Mouse (Mus musculus) hindbrain, embryonic 11.5 days (tissue): ENCODE results near the gene Foxp4. TPM values are rescaled to one million over a fixed set of nuclear protein-coding genes. Genes with fewer than 3 reads are reported as not detected.

Experiments used
- ATAC-seq: fragments of 200-750 bp; cut with Nextera tagmentation; 2 replicates; pipeline ENCODE4 v1.8.0; 2017; ENCODE audit warnings: mild to moderate bottlenecking, moderate TSS enrichment, moderate library complexity; ENCODE audit not compliant: low FRiP score
- DNase-seq: peaks from one replicate; pipeline ENCODE4 v3.0.0-alpha.2; 2015; ENCODE audit warnings: low spot score
- H3K27ac ChIP-seq: fragments of 300-500 bp; sonication (generic); 2 replicates; pipeline ENCODE4 v1.5.1; 2014; ENCODE audit warnings: mild to moderate bottlenecking, low read depth, low read length
- H3K27me3 ChIP-seq: fragments of 300-500 bp; sonication (generic); 2 replicates; pipeline ENCODE4 v1.6.1; 2014; ENCODE audit warnings: mild to moderate bottlenecking, low read length, moderate library complexity, mixed read lengths; ENCODE audit not compliant: control insufficient read depth, insufficient read depth
- H3K36me3 ChIP-seq: fragments of 300-500 bp; sonication (generic); 2 replicates; pipeline ENCODE4 v1.6.1; 2014; ENCODE audit warnings: mild to moderate bottlenecking, low read length, moderate library complexity, mixed read lengths; ENCODE audit not compliant: control insufficient read depth, insufficient read depth
- H3K4me1 ChIP-seq: fragments of 300-500 bp; sonication (generic); replicated peaks from 2 replicates; pipeline ENCODE4 v1.6.1; 2014; ENCODE audit warnings: low read length, mixed read lengths; ENCODE audit not compliant: control insufficient read depth, insufficient read depth
- H3K4me2 ChIP-seq: fragments of 300-500 bp; sonication (generic); replicated peaks from 2 replicates; pipeline ENCODE4 v1.6.1; 2014; ENCODE audit warnings: mild to moderate bottlenecking, low read depth, low read length
- H3K4me3 ChIP-seq: fragments of 300-500 bp; sonication (generic); 2 replicates; pipeline ENCODE4 v1.5.1; 2014; ENCODE audit warnings: low read depth, low read length
- H3K9ac ChIP-seq: fragments of 300-500 bp; sonication (generic); 2 replicates; pipeline ENCODE4 v1.6.1; 2014; ENCODE audit warnings: low read depth, low read length
- H3K9me3 ChIP-seq: fragments of 300-500 bp; sonication (generic); 2 replicates; pipeline ENCODE4 v1.6.1; 2016; ENCODE audit warnings: low read length; ENCODE audit not compliant: control insufficient read depth
- WGBS: fragments of 180-500 bp; shearing (Covaris S2); extraction: QIAGEN DNeasy Blood & Tissue Kit; methylation state at CpG from one replicate; pipeline ENCODE4 v1.1.7; 2014; 5-methylcytosine and 5-hydroxymethylcytosine counted together
- polyA plus RNA-seq: library from polyadenylated mRNA; unstranded; fragments of >200 nt; fragmentation: Nextera tagmentation; extraction: Ambion mirVana; gene quantifications from 2 replicates; pipeline ENCODE4 v1.2.1, GENCODE M21; 2014

Gene Foxp4
- 23.9 and 28.4 TPM in 2 replicates for polyA plus RNA-seq

DNA sequence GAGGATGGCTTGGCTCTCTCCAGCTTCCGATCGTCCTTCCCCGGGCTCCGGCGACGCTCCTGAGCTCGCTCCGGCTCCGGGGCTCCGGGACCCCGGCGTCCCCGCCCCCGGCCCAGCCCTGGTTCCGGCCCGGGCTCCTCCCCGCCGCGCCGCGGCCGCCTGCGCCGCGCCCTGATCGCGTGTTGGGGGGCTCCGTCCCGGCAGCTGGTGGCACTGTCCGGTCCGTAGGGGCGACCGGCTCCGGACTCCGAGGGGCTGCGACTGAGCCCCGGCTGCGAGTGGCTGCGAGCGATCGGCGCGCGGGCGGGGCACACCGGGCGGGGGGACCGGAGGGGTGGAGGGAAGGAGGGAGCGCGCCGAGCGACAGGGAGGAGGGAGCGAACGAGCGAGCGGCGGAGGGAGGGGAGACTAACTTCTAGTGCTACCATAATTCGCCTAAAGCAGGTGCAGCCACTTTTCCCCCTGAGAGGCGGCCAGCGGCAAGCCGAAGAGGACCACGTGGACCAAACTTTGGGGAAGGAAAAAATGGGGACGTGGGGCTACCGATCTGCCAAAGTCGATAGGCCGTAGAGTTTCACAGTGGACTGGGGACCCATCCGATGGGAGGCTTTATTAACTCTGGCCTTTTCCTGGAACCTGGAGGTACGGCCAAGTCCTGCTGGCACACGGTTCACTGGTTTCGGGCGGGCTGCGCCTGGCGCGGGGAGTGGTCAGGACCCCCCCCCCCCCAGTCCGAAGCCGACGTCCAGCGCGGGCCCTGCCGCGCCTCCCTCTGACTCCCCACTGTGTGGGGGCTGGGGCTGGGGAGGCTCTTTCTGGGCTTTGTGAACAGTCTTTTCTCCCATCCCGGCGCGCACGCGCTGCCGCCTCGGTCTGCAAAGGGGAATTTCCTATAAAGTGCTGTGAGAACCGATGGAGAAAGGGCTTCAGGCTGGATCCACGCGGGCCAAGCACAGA is at the start of gene Foxp4:
TSS of gene Foxp4 (minus strand) at position 263 of the 957 bp plus-strand sequence.
- ATAC-seq, result peak; percentile 85
- Histone ChIP-seq H3K27ac (peak within 1 kb of the TSS; percentile 96), H3K4me2 (peak within 1 kb of the TSS; percentile 81), H3K4me1 (peaks cover 8% of the 10 kb centered on the region), H3K4me3 (peak within 1 kb of the TSS; percentile 85), H3K9me3 (no peaks in the 10 kb centered on the region), H3K36me3 (no peaks in the 10 kb centered on the region), H3K27me3 (0 out of 2 replicates have a peak, but pooled peaks cover 2% of the 10 kb centered on the region), H3K9ac (peak within 1 kb of the TSS; percentile 95)
- peak; percentile 93 for DNase-seq
- under 1% methylated on average over 77 of the region's 91 CpGs for WGBS

DNA sequence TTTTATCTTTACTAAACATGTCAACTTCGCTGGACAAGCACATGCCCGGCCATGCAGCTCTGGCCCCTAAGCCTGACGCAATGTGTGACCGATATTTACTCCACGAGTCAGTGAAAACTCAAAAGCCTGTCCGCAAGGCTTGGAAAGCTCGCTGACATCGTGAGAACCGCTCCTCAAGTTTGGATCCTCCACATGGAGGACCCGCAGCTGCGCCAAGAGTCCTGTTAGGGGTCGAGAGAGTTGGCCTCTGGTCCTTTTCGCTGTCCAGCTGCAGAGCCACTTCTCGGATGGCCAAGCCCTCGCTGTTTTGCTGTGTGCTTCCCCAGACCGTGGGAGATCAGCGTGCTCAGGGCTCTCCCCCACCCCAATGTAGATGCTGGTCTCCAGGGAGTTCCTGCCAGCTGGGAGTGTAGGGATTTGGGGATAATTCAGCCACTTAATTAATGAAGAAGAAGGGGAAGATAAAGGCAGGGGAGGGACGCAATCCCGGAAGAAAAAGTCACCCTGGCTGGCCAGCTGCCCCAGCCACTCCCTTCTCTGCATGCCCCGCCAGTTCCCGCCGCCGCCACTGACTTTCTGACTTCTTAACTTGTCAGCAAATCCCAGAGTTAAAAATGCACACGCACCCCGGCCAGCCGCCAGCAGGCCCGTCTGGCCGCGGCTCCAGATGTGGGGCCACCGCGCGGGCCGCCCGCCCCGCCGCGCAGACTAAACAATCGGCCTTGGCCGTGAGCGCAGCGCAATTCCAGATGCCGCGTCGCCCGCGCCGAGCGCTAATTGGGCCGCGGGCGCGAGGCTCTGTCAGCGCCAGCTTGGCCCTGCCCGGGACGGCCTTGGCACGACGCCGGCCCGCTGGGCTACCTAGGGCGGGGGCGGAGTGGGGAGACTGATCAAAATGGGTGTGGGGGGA is 49.4 kb upstream of the Foxp4 start:
- 1% methylated on average over 61 of the region's 61 CpGs for WGBS
- Histone ChIP-seq H3K36me3 (no peaks in the 10 kb centered on the region), H3K4me1 (peaks cover 26% of the 10 kb centered on the region), H3K9me3 (no peaks in the 10 kb centered on the region), H3K27ac (peak overlapping the region; percentile 51; the same call in 1 of the 2 replicates), H3K27me3 (peaks cover 11% of the 10 kb centered on the region), H3K4me3 (peak overlapping the region; percentile 31), H3K9ac (peak overlapping the region; percentile 37; the same call in 1 of the 2 replicates), H3K4me2 (peak overlapping the region; percentile 77)
- peak; percentile 78 for DNase-seq
- ATAC-seq, result peak; percentile 61

DNA sequence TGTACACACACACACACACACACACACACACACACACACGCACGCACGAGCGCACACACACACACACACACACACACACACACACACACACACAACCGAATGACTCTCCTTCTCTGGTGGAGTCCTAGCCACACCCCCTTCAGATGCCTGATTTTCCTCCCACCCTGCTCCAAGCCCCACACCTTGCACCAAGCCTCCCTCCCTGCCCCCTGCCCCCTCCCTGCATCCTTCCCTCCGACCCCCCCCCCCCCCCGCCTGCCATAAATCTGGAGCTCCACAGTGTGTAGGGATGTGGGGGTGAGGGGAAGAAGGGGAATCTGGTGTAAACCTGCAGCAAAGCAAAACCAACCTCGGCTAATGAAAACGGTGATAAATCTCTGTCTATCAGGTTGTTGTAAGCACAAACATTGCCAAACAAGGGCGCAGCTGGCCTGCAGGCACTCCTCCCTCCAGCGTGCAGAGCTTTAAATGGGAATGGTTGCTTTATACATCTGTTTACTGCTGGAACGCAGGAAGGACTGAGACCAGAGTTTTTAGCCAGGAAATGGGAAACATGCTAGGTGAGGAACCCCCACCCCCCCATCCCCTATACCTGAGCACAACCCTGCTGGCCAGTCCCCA is 41.5 kb upstream of the Foxp4 start:
- Histone ChIP-seq H3K4me1 (no peaks in the 10 kb centered on the region), H3K36me3 (no peaks in the 10 kb centered on the region), H3K27ac (no peak overlapping the region), H3K9ac (no peak overlapping the region), H3K4me2 (no peak overlapping the region), H3K4me3 (no peak overlapping the region), H3K9me3 (no peaks in the 10 kb centered on the region), H3K27me3 (no peaks in the 10 kb centered on the region)
- DNase-seq (no peak), ATAC-seq (0 out of 2 replicates have a peak, but pooled peaks have one; percentile 43)
- 31% methylated on average over 6 of the region's 12 CpGs for WGBS

DNA sequence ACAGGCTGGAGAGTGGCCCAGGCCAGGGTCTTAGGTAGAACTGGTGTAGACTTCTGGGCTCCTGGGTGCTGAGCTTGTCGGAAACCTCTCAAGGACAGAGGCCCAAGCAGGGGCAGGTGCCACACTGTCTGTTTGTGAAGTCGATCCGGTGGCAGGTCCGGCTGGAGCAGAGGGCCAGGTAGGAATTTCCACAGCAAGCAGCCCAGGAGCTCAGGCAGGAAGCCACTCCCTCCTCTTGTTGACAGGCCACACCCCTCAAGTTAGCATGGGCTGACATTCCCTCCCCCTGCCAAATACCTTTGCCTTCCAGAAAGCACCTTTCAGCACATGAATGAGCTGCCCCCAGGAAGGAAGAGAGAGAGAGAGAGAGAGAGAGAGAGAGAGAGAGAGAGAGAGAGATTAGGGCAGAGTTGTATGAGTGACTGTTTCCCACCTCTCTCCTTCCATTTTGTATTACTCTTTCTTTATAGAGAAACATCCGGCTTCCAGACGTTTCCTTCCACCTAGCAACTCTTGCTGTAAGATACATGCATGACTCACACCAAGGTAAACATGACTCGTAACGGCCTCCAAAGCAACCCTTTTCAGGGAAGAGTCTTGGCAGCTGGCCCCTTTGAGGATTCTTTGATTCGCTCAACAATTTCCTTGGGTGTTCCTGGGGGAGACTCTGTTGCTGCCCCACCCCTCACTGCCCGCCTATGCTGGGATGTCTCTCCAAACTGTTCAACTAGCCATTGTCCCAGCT is 33.8 kb upstream of the Foxp4 start:
- Histone ChIP-seq H3K4me2 (no peak overlapping the region), H3K9ac (no peak overlapping the region), H3K9me3 (no peaks in the 10 kb centered on the region), H3K4me3 (no peak overlapping the region), H3K36me3 (no peaks in the 10 kb centered on the region), H3K27me3 (no peaks in the 10 kb centered on the region; the same call in 1 of the 2 replicates), H3K4me1 (no peaks in the 10 kb centered on the region), H3K27ac (no peak overlapping the region)
- DNase-seq, result no peak
- 56% methylated on average over 10 of the region's 10 CpGs for WGBS
- ATAC-seq, result no peak

DNA sequence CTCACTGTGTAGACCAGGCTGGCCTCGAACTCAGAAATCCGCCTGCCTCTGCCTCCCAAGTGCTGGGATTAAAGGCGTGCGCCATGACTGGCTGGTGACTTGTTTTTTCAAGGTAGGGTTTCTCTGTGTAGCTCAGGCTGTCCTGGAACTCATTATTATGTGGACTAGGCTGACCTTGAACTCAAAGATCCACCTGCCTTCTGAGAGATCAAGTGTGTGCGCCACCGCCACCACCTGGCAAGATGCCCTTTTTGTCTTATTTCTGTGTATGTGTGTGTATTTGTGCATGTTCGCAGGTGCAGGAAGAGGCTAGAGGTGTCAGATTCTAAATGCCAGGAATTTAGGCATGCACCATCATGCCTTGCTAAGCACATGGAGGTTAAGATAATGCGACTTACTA is 32.0 kb upstream of the Foxp4 start:
- DNase-seq (no peak), ATAC-seq (no peak)
- Histone ChIP-seq H3K4me1 (peaks cover 7% of the 10 kb centered on the region; the same call in 1 of the 2 replicates), H3K27ac (no peak overlapping the region), H3K27me3 (no peaks in the 10 kb centered on the region; the same call in none of the 2 replicates), H3K9me3 (no peaks in the 10 kb centered on the region), H3K4me3 (no peak overlapping the region), H3K4me2 (no peak overlapping the region), H3K36me3 (no peaks in the 10 kb centered on the region), H3K9ac (no peak overlapping the region)
- 95% methylated on average over 8 of the region's 8 CpGs for whole genome bisulfite sequencing

DNA sequence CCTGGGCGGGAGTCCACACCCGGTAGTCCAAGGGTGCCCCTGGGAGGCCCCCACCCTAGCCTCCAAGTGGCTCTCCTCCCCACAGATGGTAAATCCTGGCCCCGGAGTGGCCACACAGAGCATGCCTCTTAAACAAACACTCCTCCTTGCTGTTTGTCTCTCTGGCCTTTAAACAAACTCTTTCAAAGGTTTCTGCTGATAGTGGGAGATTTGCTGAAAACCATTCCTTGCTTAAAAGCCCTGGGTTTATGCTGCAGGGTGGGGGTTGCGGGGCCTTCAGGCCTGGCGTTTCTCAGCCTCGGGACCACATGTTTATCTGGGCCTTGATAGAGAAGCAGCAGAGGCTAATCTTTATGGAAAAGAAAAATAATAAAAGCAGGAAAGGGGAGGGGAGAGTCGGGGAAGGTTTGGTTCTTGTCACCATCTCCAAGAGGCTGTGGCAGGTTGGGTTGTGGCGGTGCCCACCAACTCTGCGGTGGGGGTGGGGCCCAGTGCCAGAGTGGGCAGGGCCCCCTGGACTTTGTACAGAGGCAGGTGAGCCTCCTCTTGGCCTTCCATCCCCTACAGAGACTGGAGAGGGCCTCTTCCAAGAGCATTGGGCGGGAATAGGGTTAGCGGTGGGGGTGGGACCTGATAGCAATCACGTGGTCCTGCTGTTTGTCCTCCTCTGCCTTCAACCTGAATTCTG is 30.8 kb upstream of the Foxp4 start:
- Histone ChIP-seq H3K4me1 (peaks cover 7% of the 10 kb centered on the region; the same call in 1 of the 2 replicates), H3K4me2 (no peak overlapping the region), H3K27ac (no peak overlapping the region), H3K36me3 (no peaks in the 10 kb centered on the region), H3K9ac (no peak overlapping the region), H3K27me3 (no peaks in the 10 kb centered on the region; the same call in none of the 2 replicates), H3K4me3 (no peak overlapping the region), H3K9me3 (no peaks in the 10 kb centered on the region)
- WGBS, result 52% methylated on average over 12 of the region's 12 CpGs
- no peak for ATAC-seq
- no peak for DNase-seq

DNA sequence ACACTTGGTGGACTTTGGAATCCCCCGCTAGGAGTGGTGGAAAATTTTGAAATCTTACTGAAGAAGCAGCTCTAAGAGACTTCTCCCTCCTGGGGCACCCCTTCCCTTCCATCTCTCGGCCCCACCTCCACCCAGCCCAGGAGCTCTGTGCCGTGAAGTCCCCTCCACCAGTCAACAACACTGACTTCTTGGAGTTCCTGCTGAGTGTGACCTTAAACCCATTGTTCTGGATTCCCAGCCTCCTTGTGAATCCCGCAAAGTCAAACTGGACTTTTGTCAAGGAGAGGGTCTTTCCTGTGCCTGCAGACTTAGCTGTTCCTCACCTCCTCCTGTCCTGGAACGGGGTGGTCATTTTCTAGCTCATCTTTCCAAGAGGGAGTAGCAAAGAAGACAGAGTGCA is 28.8 kb upstream of the Foxp4 start:
- Histone ChIP-seq H3K9me3 (no peaks in the 10 kb centered on the region), H3K4me2 (no peak overlapping the region), H3K36me3 (no peaks in the 10 kb centered on the region), H3K4me3 (no peak overlapping the region), H3K9ac (no peak overlapping the region), H3K27ac (no peak overlapping the region), H3K27me3 (no peaks in the 10 kb centered on the region; the same call in none of the 2 replicates), H3K4me1 (peaks cover 7% of the 10 kb centered on the region; the same call in 1 of the 2 replicates)
- DNase-seq, result no peak
- ATAC-seq, result no peak
- 29% methylated on average over 5 of the region's 5 CpGs for WGBS
